Mouse (Mus musculus): ENCODE measurements at regions not wholly inside any gene's neighbourhood (a gene's known extent, or its start where the extent isn't known, plus 50 kb on each side); places are given as distances from the start of the nearest gene placed in this dataset.
A peak's percentile ranks its signal among the peaks of the same experiment; 100 is the strongest.

GRCm38 (mm10) chr9:87649015-87649978, 81.8 kb downstream of the Tbx18 start:
- DNase-seq (ENCODE audit: inconsistent age in 2 of 2, low spot score in 1 of 2), result no peak

GRCm38 (mm10) chr9:87648317-87648716, 82.7 kb downstream of the Tbx18 start:
- DNase-seq (ENCODE audit: inconsistent age in 2 of 2, low spot score in 1 of 2), result no peak

DNA sequence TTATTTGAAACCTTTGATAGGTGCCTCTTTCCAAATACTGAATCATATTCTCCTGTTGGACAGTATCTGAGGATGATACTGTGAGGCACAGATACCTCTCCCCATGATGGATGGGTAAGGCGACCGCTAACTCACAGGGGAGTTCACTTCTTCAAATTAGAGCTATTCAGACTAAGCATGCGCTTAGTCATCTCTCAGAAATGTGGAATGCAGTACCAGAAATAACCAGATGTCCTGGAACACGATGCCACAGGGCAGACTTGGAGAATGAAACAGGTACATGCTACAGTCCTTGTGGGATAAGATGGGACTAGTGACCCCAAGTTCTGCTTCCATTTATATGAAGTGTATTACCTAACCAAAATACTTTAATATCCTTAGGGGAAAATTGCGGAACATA, 86.0 kb downstream of the Tbx18 start:
- DNase-seq (ENCODE audit: inconsistent age in 2 of 2, low spot score in 1 of 2), result no peak

DNA sequence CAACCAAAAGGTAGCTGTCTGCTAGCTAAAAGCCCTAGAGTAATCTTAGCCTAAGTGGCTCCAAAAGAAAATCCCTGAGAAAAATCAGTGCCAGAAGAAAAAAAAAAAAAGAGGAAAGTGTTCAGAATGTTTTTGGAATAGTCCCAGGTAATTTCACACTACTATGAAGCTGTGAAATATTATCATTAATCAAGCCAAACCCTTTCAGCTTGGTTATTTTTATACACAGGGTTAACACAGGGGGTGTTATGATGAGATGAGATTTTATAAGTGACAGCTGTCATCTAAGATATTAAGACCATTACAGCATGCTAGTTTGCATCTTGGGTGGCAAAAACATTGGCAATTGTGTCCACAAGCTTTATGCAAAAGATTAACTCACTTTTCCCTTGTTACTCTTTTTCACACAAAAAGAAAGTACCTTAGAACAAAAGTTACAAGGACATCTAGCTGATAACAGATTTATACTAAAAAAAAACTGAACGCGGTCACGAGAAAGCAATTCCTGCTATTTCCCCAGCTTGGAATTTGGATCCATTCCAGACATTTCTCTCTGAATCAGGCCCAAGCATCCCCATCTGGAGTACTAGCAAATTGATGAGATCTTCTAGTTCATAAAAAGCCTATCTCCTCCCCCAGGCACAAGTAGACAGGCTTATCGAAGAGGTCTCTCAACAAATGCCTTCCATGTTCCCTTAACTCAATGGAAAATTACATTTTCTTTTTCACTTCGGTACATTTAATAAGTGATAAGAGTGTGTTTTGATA, 97.0 kb downstream of the Tbx18 start:
- no peak for DNase-seq (ENCODE audit: inconsistent age in 2 of 2, low spot score in 1 of 2)

- DNase-seq (ENCODE audit: inconsistent age in 2 of 2, low spot score in 1 of 2), result no peak
Observed at GRCm38 (mm10) chr9:87626432-87626831, 104.6 kb downstream of the Tbx18 start.

GRCm38 (mm10) chr9:87618238-87618673, 112.8 kb downstream of the Tbx18 start:
- DNase-seq (ENCODE audit: inconsistent age in 2 of 2, low spot score in 1 of 2), result peak in 1 of 2 experiments; percentile 25

- DNase-seq (ENCODE audit: inconsistent age in 2 of 2, low spot score in 1 of 2), result no peak
Observed at GRCm38 (mm10) chr9:87607878-87608631, 123.0 kb downstream of the Tbx18 start.

GRCm38 (mm10) chr9:87575591-87575990, 155.5 kb downstream of the Tbx18 start:
- no peak for DNase-seq (ENCODE audit: inconsistent age in 2 of 2, low spot score in 1 of 2)

DNA sequence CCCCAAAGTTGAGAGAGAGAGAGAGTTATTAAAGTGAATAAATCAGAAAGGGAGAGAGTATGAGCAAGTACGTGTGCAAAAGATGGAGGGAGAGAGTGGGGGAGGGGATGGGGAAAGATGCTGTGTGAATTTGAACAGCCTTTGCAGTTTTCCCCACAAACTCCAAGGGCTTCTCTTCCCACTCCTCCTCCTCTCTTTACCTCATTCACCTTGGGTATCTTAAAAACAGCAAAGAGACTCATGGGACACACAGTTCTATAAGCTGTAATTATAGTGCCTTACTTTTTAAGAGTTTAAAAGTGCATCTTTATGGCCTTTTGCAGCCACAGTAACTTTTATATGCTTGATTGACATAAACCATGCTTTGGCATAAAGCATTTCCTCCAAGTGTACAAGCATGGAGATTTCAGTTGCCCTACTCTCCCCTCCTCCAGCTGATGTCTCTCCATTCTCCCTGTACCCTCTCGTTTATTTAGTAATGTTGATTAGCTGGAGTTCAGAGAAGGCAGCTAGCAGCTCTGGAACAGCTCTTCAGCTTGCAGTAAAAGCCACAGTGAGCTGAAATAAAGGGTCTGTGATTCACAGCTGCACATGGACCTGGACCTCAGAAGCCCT, 156.7 kb downstream of the Tbx18 start:
- no peak for DNase-seq (ENCODE audit: inconsistent age in 2 of 2, low spot score in 1 of 2)

DNA sequence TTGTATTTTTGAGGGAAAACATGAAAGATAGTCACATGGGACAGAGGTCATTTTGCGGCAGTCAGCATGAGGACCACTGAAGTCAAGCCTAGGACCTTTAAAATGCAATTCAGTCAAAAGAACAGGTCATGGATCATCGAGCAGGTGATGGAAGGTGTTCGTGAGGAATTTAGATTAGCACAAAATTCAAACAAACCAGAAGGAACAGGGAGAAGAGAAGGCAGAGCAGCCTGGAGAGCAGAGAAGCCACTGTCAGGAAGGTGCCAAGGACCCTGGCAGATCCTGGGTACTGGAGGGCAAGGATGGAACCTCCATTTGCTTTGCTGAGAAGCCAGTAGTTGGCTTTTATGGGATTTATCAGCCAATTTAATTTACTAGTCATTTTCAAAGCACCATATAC, 167.8 kb downstream of the Tbx18 start:
- DNase-seq (ENCODE audit: inconsistent age in 2 of 2, low spot score in 1 of 2), result no peak

DNA sequence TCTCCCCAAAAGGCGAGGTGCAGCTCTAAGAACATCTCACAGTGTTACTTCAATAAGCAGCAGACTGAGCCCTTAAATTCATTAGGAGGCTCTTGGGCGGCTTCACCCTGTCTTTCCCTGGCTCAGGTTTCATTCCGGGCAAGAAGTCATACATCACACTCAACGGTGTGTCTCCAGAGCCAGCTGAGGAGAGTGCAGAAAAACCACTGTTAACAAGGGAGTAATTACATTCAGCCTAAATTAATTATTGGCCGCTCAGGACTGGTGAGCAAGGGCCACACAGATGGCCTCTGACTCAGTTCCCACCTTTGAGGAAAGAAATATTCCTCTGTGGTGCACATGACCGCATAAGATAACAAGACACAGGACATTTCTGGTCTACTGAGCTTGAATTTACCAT, 168.3 kb downstream of the Tbx18 start:
- DNase-seq (ENCODE audit: inconsistent age in 2 of 2, low spot score in 1 of 2), result no peak

GRCm38 (mm10) chr9:87557841-87558240, 173.2 kb downstream of the Tbx18 start:
- no peak for DNase-seq (ENCODE audit: inconsistent age in 2 of 2, low spot score in 1 of 2)

DNA sequence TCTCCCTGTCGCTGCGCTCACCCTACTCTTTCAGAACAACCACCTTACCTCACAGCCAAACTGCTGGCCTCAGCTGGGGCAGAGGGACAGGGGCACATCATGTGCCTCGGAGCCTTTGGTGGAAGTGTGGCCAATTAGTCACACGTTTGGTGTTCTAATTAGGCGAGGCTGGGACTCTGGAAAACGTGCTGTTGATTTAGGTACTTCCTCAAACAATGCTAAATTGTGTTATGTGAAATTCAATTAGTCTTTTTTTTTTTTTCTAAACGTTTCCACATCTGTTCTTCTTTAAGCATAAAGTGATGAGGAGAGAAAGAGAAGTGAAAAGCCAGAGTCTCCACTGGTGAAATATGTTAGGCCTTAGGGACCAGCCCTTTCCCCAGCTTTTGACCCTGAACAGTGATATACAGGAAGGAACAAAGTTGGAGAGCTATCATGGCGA, 174.1 kb downstream of the Tbx18 start:
- no peak for DNase-seq (ENCODE audit: inconsistent age in 2 of 2, low spot score in 1 of 2)

- DNase-seq (ENCODE audit: inconsistent age in 2 of 2, low spot score in 1 of 2), result no peak
Observed at GRCm38 (mm10) chr9:87556552-87556951, 174.5 kb downstream of the Tbx18 start.

- no peak for DNase-seq (ENCODE audit: inconsistent age in 2 of 2, low spot score in 1 of 2)
Observed at GRCm38 (mm10) chr9:87533182-87533581, 197.9 kb downstream of the Tbx18 start.

DNA sequence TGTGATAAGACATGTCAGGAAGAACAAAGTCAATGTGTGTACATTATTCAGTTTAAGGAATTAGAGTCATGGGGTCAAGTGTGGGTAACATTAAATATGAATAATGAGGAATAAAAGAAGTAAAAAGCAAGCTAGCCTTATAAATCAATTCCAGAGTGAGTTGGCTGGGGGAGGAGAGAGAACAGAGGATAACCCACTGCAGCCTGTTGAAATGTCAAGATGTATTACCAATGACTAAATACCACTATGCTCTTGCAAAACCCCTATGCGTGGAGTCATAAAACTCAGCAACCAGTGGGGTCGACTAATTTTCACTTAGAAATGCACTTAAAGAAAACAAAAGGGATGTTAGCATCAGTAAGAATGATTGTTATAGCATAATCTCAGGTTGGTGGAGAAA, 201.2 kb downstream of the Tbx18 start:
- no peak for DNase-seq (ENCODE audit: inconsistent age in 2 of 2, low spot score in 1 of 2)

GRCm38 (mm10) chr9:87524890-87525684, 206.0 kb downstream of the Tbx18 start:
- DNase-seq (ENCODE audit: inconsistent age in 2 of 2, low spot score in 1 of 2), result no peak

- no peak for DNase-seq (ENCODE audit: inconsistent age in 2 of 2, low spot score in 1 of 2)
Observed at GRCm38 (mm10) chr9:87510683-87511082, 220.4 kb downstream of the Tbx18 start.

GRCm38 (mm10) chr9:87504673-87505385, 226.2 kb downstream of the Tbx18 start:
- DNase-seq (ENCODE audit: inconsistent age in 2 of 2, low spot score in 1 of 2), result no peak
